Mouse (Mus musculus) lung, embryonic 14.5 days (tissue): ENCODE results near the gene Unc5a. TPM values are rescaled to one million over a fixed set of nuclear protein-coding genes. Genes with fewer than 3 reads are reported as not detected.

Experiments used
- ATAC-seq: fragments of 200-750 bp; cut with Nextera tagmentation; 2 replicates; pipeline ENCODE4 v1.8.0; 2017; ENCODE audit warnings: mild to moderate bottlenecking, moderate TSS enrichment, moderate library complexity; ENCODE audit not compliant: insufficient read depth
- DNase-seq: peaks from one replicate; pipeline ENCODE4 v3.0.0-alpha.2; 2015
- H3K27ac ChIP-seq: fragments of 300-500 bp; sonication (generic); 2 replicates; pipeline ENCODE4 v1.5.1; 2014; ENCODE audit warnings: low read depth, mild to moderate bottlenecking, moderate library complexity
- H3K27me3 ChIP-seq: fragments of 300-500 bp; sonication (generic); 2 replicates; pipeline ENCODE4 v1.6.1; 2014; ENCODE audit warnings: low read length, control low read depth; ENCODE audit not compliant: insufficient read depth
- H3K36me3 ChIP-seq: fragments of 300-500 bp; sonication (generic); 2 replicates; pipeline ENCODE4 v1.6.1; 2014; ENCODE audit warnings: control low read depth; ENCODE audit not compliant: insufficient read depth
- H3K4me1 ChIP-seq: fragments of 300-500 bp; sonication (generic); 2 replicates; pipeline ENCODE4 v1.6.1; 2014; ENCODE audit warnings: antibody characterized with exemption, control low read depth; ENCODE audit not compliant: insufficient read depth
- H3K4me2 ChIP-seq: fragments of 300-500 bp; sonication (generic); 2 replicates; pipeline ENCODE4 v1.6.1; 2014; ENCODE audit warnings: mild to moderate bottlenecking
- H3K4me3 ChIP-seq: fragments of 300-500 bp; sonication (generic); 2 replicates; pipeline ENCODE4 v1.5.1; 2014; ENCODE audit warnings: low read depth, low read length
- H3K9ac ChIP-seq: fragments of 300-500 bp; sonication (generic); 2 replicates; pipeline ENCODE4 v1.6.1; 2014
- H3K9me3 ChIP-seq: fragments of 300-500 bp; sonication (generic); 2 replicates; pipeline ENCODE4 v1.6.1; 2016; ENCODE audit warnings: low read depth, low read length, control low read depth
- CTCF ChIP-seq: IDR thresholded peaks from 2 replicates; pipeline ENCODE4 v1.5.1; 2016; ENCODE audit warnings: antibody characterized with exemption, low read depth
- WGBS: fragments of 180-500 bp; shearing (Covaris S2); extraction: QIAGEN DNeasy Blood & Tissue Kit; methylation state at CpG from one replicate; pipeline ENCODE4 v1.1.7; 2014; 5-methylcytosine and 5-hydroxymethylcytosine counted together
- polyA plus RNA-seq: library from polyadenylated mRNA; unstranded; fragments of >200 nt; fragmentation: Nextera tagmentation; extraction: Ambion mirVana; gene quantifications from 2 replicates; pipeline ENCODE4 v1.2.1, GENCODE M21; 2014

The Unc5a gene
- polyA plus RNA-seq, 1 experiment from 2014 or later: 7.5 TPM

DNA sequence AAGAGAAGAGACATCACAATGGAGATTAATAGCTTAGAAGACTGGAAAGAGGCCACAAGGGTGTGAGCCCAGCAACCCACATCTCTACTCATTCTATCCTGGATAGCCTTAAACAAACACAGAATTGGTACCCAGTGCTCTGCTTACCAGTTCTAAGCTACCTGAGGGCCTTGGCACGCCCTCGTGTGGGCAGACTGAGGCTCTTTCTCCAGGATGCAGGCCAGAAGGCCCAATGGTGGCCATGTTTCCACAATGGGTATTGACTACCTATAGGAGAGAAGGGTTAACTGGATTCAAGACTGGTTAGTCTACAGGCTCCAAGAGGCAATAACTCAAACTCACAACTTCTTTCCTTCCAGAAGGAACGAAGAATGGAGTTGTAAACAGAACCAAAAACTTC is 70.0 kb downstream of the Unc5a start:
- ATAC-seq (no peak), DNase-seq (no peak)
- H3K4me3 ChIP-seq: no peak overlapping the region
- no peak overlapping the region for H3K4me2 ChIP-seq
- H3K36me3 ChIP-seq: no peaks in the 10 kb centered on the region
- H3K4me1 ChIP-seq: no peaks in the 10 kb centered on the region
- no peak overlapping the region for H3K9ac ChIP-seq
- TF ChIP-seq CTCF: 0 out of 2 replicates have a peak, but pooled peaks have one; percentile 7
- no peaks in the 10 kb centered on the region for H3K27me3 ChIP-seq
- 57% methylated on average over 3 of the region's 3 CpGs for WGBS
- H3K27ac ChIP-seq: no peak overlapping the region
- no peaks in the 10 kb centered on the region for H3K9me3 ChIP-seq

DNA sequence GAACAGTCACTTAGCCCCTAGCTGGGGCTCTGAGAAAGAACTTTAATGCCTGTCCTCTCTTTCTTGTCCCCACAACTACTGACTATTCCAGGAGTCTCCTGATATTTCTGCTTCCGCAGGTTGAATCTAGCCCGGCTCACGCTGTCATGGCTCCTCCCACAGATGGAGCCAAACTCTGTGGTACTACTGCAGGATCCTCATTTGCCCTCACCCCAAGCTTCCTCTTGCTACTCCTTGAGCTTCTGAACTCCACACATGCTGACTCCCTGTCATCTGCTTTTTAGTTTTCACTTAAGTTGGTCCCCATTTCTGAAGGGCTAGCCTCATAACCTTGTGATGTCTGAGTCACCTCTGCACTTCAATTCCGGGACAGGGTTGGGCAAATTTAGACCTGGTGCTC is 70.8 kb downstream of the Unc5a start:
- Histone ChIP-seq H3K4me3 (no peak overlapping the region), H3K9me3 (no peaks in the 10 kb centered on the region), H3K4me1 (no peaks in the 10 kb centered on the region), H3K9ac (no peak overlapping the region), H3K36me3 (no peaks in the 10 kb centered on the region), H3K27me3 (no peaks in the 10 kb centered on the region), H3K4me2 (no peak overlapping the region), H3K27ac (no peak overlapping the region)
- ATAC-seq: no peak
- TF ChIP-seq CTCF: no peak
- 80% methylated on average over 4 of the region's 4 CpGs for WGBS
- no peak for DNase-seq

DNA sequence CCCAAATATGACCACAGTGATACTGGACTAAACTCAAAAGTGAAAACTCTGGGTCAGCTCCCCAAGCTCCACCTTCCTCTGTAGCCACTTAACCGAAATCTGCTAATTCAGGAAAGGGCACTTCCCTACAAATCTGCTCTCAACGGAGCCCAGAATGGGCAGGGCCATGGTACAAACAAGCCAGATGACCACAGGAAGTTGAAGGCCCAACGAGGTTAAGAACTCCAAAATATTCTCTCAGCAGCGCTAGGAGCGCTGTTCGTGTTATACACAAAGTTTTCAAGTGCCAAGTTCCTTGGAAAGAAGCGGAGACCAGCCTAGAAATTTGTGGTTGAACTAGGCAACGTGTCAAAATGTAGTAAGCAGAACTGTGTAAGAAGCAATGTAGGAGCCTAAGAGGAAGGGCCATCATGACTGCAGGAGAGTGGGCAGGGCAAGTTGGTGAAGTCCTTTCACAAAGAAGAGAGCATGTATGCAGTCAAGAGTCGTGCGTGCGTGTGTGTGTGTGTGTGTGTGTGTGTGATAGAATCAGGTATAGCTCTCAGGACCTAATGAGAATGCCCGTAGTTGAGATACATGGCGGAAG is 72.1 kb downstream of the Unc5a start, which contains the start of gene Hk3:
TSS of gene Hk3 (minus strand) at position 192 of the 586 bp plus-strand sequence.
- WGBS: 79% methylated on average over 13 of the region's 13 CpGs
- no peaks in the 10 kb centered on the region for H3K4me1 ChIP-seq
- H3K4me3 ChIP-seq: no peak within 1 kb of the TSS
- DNase-seq (peak; percentile 4), ATAC-seq (no peak)
- H3K9me3 ChIP-seq: no peaks in the 10 kb centered on the region
- H3K36me3 ChIP-seq: no peaks in the 10 kb centered on the region
- no peak within 1 kb of the TSS for H3K4me2 ChIP-seq
- no peak within 1 kb of the TSS for H3K9ac ChIP-seq
- H3K27me3 ChIP-seq: no peaks in the 10 kb centered on the region
- TF ChIP-seq CTCF: no peak
- no peak within 1 kb of the TSS for H3K27ac ChIP-seq

DNA sequence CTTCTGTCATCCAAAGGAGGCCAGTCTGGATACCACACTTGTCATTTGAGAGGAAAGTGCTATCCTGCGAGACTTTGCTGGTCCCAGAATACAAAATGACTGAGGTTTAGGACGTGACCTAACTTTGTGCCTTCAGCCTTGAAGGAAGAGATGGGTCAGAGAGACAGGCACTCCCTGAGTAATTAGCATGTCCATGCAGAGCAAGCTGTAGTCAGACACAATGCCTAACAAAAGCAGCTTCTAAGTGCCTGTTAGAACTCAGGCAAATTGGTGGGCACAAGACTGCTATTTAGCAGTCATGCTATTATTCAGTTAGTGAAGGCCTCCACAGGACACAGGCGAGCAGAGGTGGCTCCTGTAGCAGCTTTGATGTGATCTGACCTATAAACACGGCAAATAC is 73.0 kb downstream of the Unc5a start:
- DNase-seq: no peak
- TF ChIP-seq CTCF: no peak

DNA sequence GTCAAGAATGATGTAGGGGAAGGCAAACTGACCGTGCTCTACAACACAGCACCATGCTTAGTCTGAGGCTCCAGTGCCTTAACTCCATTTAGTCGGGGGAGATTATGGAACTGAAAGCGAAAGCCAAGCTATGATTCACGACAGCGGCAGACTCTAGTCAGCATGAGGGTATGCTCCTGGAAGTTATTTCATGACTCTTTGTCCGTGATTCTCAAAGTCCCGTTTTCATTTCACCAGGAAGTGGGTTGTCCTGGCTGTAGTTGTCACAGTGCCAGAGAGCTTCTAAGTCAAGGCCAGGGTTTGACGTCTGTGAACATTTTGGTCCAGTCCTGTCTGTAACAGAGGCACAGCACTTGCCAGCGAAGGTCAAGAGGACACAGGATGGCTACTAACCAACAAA is 73.5 kb downstream of the Unc5a start:
- TF ChIP-seq CTCF: no peak
- Histone ChIP-seq H3K27me3 (no peaks in the 10 kb centered on the region), H3K9me3 (no peaks in the 10 kb centered on the region), H3K4me1 (no peaks in the 10 kb centered on the region), H3K4me2 (no peak overlapping the region), H3K9ac (no peak overlapping the region), H3K27ac (no peak overlapping the region), H3K4me3 (no peak overlapping the region), H3K36me3 (0 out of 2 replicates have a peak, but pooled peaks cover 1% of the 10 kb centered on the region)
- DNase-seq (peak; percentile 21), ATAC-seq (no peak)
- WGBS: 67% methylated on average over 9 of the region's 9 CpGs

More for the DNA sequence above, 73.0 kb downstream of the Unc5a start:
- no peaks in the 10 kb centered on the region for H3K9me3 ChIP-seq
- no peak overlapping the region for H3K9ac ChIP-seq
- no peak overlapping the region for H3K4me3 ChIP-seq
- H3K27me3 ChIP-seq: no peaks in the 10 kb centered on the region
- no peak overlapping the region for H3K27ac ChIP-seq
- H3K4me1 ChIP-seq: no peaks in the 10 kb centered on the region
- H3K4me2 ChIP-seq: no peak overlapping the region
- ATAC-seq: no peak
- H3K36me3 ChIP-seq: no peaks in the 10 kb centered on the region
- 61% methylated on average over 4 of the region's 4 CpGs for WGBS

DNA sequence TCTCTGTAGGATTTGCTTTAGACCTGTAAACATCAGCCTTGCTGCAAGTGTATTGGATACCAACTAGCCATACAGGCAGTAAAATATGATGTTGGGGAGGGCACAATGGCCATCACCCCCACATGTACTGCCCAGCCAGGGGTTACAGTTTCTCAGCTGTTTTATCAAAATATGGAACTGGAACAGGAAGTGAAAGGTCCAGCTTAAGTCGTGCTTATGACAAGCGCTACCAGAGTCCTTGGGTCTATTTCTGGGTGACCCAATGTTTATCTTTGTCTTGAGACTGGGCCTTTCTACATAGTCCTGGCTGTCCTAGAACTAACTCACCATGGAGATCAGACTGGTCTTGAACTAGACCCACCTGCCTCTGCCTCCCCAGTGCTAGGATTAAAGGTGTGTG is 75.0 kb downstream of the Unc5a start:
- no peak overlapping the region for H3K9ac ChIP-seq
- no peak overlapping the region for H3K4me3 ChIP-seq
- no peaks in the 10 kb centered on the region for H3K4me1 ChIP-seq
- no peaks in the 10 kb centered on the region for H3K27me3 ChIP-seq
- ATAC-seq: no peak
- no peak for TF ChIP-seq CTCF
- H3K4me2 ChIP-seq: no peak overlapping the region
- H3K9me3 ChIP-seq: no peaks in the 10 kb centered on the region
- peaks cover 14% of the 10 kb centered on the region for H3K36me3 ChIP-seq
- 76% methylated on average over 2 of the region's 2 CpGs for WGBS
- H3K27ac ChIP-seq: no peak overlapping the region
- no peak for DNase-seq

DNA sequence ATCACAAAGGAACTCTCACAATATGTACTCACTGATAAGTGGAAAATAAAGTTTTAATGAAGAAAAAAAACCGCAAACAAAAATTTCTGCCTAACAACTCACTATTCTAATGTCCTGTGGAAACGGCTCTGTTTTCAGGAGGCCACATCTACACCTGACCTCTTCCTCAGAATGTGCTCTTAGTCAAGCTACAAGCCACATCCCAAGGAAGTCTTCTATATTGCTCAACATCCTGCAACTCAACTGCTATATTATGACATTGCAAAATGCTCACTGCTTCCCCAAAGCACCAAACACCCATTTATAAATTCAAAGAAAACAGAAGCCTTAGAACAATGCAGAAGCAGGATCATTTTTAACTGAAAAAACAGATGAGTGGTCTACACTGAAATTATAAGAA is 90.8 kb downstream of the Unc5a start:
- ATAC-seq (no peak), DNase-seq (no peak)
- no peak for TF ChIP-seq CTCF
- Histone ChIP-seq H3K9me3 (no peaks in the 10 kb centered on the region), H3K27me3 (no peaks in the 10 kb centered on the region), H3K4me3 (no peak overlapping the region), H3K36me3 (peaks cover 12% of the 10 kb centered on the region; the same call in 1 of the 2 replicates), H3K27ac (no peak overlapping the region), H3K9ac (no peak overlapping the region), H3K4me2 (no peak overlapping the region), H3K4me1 (no peaks in the 10 kb centered on the region)
- 94% methylated on average over 2 of the region's 2 CpGs for WGBS
